Mouse (Mus musculus): ENCODE results near the gene Tmc4.

Tmc4 gene

GRCm38 (mm10) chr7:3630478-3630815 lies 46.9 kb downstream of the Tmc4 start:
- no peak for DNase-seq (ENCODE audit: low spot score)

DNA sequence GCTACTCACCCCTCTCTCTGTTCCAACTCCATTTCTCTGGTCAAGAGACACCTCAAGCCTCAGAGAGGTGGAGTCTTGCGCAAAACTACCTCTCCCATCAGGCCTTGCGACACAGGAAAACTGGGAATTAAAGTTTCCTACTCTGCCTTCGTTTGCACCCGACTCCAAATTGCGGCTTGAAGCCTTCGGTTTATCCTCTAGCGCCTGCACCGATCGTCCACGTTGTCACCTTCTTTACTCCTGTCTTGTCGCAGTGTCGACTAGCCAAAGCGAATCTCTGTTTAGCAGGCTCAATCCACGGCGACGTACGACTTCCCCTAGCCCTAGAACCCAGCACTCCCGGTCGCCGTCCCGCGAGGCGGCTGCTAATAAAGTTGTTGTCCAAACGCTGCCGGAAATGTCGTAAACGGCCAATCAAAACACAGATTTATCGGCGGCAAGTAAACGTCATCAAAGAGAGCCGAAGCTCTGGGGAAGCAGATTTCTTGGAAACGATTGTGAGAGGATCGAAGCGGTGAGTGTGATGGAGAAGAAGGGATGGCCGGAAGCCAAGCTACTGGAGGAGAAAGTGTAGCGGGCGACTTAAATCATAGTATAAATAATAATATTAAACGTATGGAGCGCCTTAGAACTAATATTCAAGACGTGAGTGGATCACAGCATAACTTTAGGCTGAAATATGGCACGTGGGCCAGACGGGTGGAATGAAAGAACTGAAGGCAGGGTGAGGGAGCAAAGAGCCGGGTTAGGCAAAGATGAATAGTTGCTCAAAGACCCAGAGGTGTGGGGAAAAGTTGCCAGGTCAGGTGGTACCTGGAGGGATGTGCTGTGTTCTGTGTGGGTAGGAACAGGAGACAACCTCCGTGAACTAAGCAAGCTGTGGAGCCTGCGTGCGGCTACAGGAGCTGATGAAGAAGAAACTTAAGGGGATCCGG lies 47.5 kb downstream of the Tmc4 start, which contains the start of the genes Tfpt and Prpf31:
TSS of gene Tfpt (minus strand) at position 387 of the 935 bp plus-strand sequence.
TSS of gene Prpf31 (plus strand) at position 443 of the 935 bp plus-strand sequence.
- DNase-seq (ENCODE audit: low spot score), result peak; percentile 97

- DNase-seq (ENCODE audit: low spot score), result no peak
Observed at GRCm38 (mm10) chr7:3629030-3629429, 48.3 kb downstream of the Tmc4 start.

- peak; percentile 88 for DNase-seq (ENCODE audit: low spot score)
Observed at GRCm38 (mm10) chr7:3617242-3617995, 59.9 kb downstream of the Tmc4 start, which contains the start of gene Ndufa3. TSS of gene Ndufa3 (plus strand) at chr7:3617373.

DNA sequence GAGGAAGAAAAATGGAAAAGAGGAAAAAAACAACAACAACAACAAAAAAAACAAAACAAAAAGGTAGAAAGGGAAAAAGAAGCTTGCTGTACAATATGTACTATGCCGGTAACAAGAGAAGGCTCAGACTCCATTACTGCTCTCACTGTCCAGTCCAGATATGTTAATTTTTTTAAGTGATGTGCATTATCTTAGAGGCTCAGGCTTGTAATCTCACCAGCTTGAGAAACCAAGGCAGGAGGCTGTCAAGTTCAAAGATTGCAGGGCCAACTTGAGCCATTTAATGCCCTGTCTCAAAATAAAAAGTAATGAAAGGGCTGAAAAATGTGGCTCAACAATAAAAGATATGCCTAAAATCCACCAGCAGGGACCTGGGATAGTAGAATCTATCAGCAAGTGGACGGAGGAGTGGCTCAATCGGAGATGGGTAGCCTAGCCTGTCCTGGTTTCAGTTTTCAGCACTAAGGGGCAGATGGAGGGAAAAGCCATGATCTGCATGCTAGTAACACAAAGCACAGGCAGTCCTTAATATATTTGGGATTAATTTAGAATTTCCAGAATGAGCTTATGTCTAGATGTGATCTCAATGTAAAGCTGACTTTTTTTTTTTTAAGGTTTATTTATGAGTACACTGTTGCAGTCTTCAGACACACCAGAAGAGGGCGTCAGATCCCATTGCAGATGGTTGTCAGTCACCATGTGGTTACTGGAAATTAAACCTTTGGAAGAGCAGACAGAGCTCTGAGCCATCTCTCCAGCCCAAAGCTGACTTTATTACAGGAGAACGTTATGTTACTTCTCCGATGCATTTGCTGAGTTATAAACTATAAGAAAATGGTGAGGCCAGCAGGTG lies 60.7 kb downstream of the Tmc4 start:
- DNase-seq (ENCODE audit: low spot score), result no peak

GRCm38 (mm10) chr7:3616057-3616388 lies 61.3 kb downstream of the Tmc4 start, which contains the start of gene Oscar:
TSS of gene Oscar (minus strand) at chr7:3616157.
- DNase-seq (ENCODE audit: low spot score), result no peak
